Mouse (Mus musculus) Patski (cell line): ENCODE measurements at regions not wholly inside any gene's neighbourhood (a gene's known extent, or its start where the extent isn't known, plus 50 kb on each side); places are given as distances from the start of the nearest gene placed in this dataset.

ENCODE experiments used
- ATAC-seq: fragments of 100-300 bp; one replicate; pipeline ENCODE4 v1.8.0; 2021
- CTCF ChIA-PET: fragments of 350-600 bp; sonication (Branson Sonifier 250); formaldehyde crosslinking; loops from one replicate; lab custom pipeline; 2022; ENCODE audit warnings: inconsistent platforms; lab: Charles Lee
- POLR2A ChIA-PET: fragments of 350-600 bp; sonication (Branson Sonifier 250); formaldehyde crosslinking; loops from one replicate; lab custom pipeline; 2022; ENCODE audit warnings: antibody characterized with exemption, inconsistent platforms; lab: Charles Lee
- DNase-seq: peaks from one replicate; pipeline ENCODE4 v3.0.0-alpha.2; 2011; ENCODE audit warnings: low read depth, low spot score
- H3K27me3 ChIP-seq: fragments of 371-371 bp; one replicate; pipeline ENCODE4 v1.5.1; 2021
- CTCF ChIP-seq: fragments of 100-300 bp; IDR thresholded peaks from one replicate; pipeline ENCODE4 v1.5.1; 2021
- in situ Hi-C: fragments of 300-500 bp; cut with MboI; formaldehyde crosslinking; loops from 3 replicates; pipeline ENCODE4 v1.11.1; 2018; ENCODE audit warnings: low pct_unique_long_range_greater_than_20kb, mixed read lengths

GRCm38 (mm10) chr4:12770131-12770780, 598.4 kb upstream of the Fam92a start:
- ChIA-PET CTCF (interaction anchor here (1.2 kb wide), 1 partner anchor 11 kb away, joined by 3 read pairs; no protein-coding TSS in a partner anchor), POLR2A (no interaction called here)
- no peaks in the 10 kb centered on the region for H3K27me3 ChIP-seq
- TF ChIP-seq CTCF, result no peak
- no peak for ATAC-seq
- in situ Hi-C loops, result no loop called here
- DNase-seq, result no peak

DNA sequence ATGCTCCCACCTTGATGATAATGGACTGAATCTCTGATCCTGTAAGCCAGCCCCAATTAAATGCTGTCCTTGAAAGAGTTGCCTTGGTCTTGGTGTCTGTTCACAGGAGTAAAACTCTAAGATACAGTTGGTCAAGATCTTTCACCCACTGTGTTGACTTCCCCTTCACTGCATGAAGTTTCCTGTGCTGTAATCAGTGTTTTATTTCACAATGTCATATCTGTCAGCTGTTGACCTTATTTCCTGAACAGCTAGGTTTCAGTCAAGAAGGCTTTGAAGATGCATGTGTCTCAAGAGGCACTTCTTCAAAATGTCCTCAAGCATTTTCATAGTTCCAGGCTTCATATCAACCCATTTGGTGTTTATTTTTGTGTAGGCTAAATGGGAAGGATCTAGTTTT, 597.3 kb upstream of the Fam92a start:
- in situ Hi-C loops, result no loop called here
- POLR2A ChIA-PET, result no interaction called here
- DNase-seq (no peak), ATAC-seq (no peak)
- no peak for TF ChIP-seq CTCF
- CTCF ChIA-PET, result no interaction called here
- H3K27me3 ChIP-seq, result no peaks in the 10 kb centered on the region

- DNase-seq, result no peak
- POLR2A ChIA-PET, result no interaction called here
- no peak for TF ChIP-seq CTCF
- H3K27me3 ChIP-seq, result no peaks in the 10 kb centered on the region
- in situ Hi-C loops, result no loop called here
- CTCF ChIA-PET, result no interaction called here
- no peak for ATAC-seq
Observed at GRCm38 (mm10) chr4:12766763-12767162, 594.9 kb upstream of the Fam92a start.

GRCm38 (mm10) chr4:12750817-12751216, 579.0 kb upstream of the Fam92a start:
- no peak for TF ChIP-seq CTCF
- ATAC-seq (no peak), DNase-seq (no peak)
- in situ Hi-C loops, result no loop called here
- ChIA-PET POLR2A (no interaction called here), CTCF (no interaction called here)
- no peaks in the 10 kb centered on the region for H3K27me3 ChIP-seq

DNA sequence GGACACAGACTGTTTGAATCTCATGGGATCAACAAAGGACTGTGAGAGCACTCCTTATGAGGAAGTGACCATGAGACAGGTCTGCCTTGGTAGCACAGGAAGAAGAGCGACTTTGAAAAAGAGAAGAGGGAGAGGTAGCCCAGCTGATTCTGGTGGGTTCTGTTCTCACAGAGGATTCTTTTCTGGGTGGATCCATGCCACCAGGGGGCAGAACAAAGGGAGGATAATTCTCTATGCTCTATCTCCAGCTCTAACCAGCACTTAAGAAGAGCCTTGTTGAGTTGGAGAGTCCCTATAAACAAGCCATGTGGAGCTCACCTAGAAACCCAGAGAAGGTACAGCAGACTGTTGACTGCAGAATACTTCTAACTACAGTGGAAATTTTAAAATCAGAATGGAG, 578.1 kb upstream of the Fam92a start:
- ATAC-seq, result no peak
- ChIA-PET POLR2A (no interaction called here), CTCF (no interaction called here)
- no peak for TF ChIP-seq CTCF
- H3K27me3 ChIP-seq, result no peaks in the 10 kb centered on the region
- in situ Hi-C loops, result no loop called here
- DNase-seq, result no peak

- ChIA-PET CTCF (no interaction called here), POLR2A (no interaction called here)
- in situ Hi-C loops, result no loop called here
- no peak for TF ChIP-seq CTCF
- ATAC-seq, result no peak
- DNase-seq, result no peak
- H3K27me3 ChIP-seq, result no peaks in the 10 kb centered on the region
Observed at GRCm38 (mm10) chr4:12743714-12744327, 572.0 kb upstream of the Fam92a start.

- no peak for TF ChIP-seq CTCF
- no peak for DNase-seq
- no peaks in the 10 kb centered on the region for H3K27me3 ChIP-seq
- POLR2A ChIA-PET, result no interaction called here
- in situ Hi-C loops, result no loop called here
- CTCF ChIA-PET, result no interaction called here
- no peak for ATAC-seq
Observed at GRCm38 (mm10) chr4:12736411-12736810, 564.6 kb upstream of the Fam92a start.

GRCm38 (mm10) chr4:12700189-12700588, 528.4 kb upstream of the Fam92a start:
- ATAC-seq (no peak), DNase-seq (no peak)
- TF ChIP-seq CTCF, result no peak
- H3K27me3 ChIP-seq, result no peaks in the 10 kb centered on the region
- POLR2A ChIA-PET, result no interaction called here
- CTCF ChIA-PET, result no interaction called here
- in situ Hi-C loops, result no loop called here

GRCm38 (mm10) chr4:12677814-12678213, 506.0 kb upstream of the Fam92a start:
- ChIA-PET POLR2A (no interaction called here), CTCF (interaction anchor here (0.7 kb wide), 1 partner anchor 14 kb away, joined by 3 read pairs; no protein-coding TSS in a partner anchor)
- in situ Hi-C loops, result no loop called here
- H3K27me3 ChIP-seq, result no peaks in the 10 kb centered on the region
- DNase-seq, result no peak
- ATAC-seq, result no peak
- TF ChIP-seq CTCF, result no peak

- no peaks in the 10 kb centered on the region for H3K27me3 ChIP-seq
- ChIA-PET CTCF (no interaction called here), POLR2A (no interaction called here)
- TF ChIP-seq CTCF, result no peak
- no peak for DNase-seq
- in situ Hi-C loops, result no loop called here
- ATAC-seq, result no peak
Observed at GRCm38 (mm10) chr4:12671399-12671798, 499.6 kb upstream of the Fam92a start.

DNA sequence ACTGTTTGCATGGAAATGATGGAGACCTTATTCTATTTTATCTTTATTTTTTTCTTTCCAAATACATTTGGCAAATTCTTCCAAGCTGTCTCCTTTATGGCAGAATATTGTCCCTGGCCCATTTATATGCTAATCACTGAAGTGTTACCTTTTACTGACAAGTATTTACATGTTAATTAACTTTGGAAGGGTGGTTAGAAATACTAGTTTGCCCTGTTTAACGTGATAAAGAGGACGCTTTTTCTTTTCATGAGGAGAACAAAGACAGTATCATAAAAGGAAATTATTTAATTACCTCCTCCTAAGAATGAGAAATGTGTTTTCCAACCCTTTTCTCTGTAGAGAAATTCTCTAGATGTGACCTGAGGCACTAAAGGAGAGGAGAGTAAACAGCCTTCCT, 491.4 kb upstream of the Fam92a start:
- H3K27me3 ChIP-seq, result no peaks in the 10 kb centered on the region
- ChIA-PET CTCF (interaction anchor here (0.9 kb wide), 1 partner anchor 14 kb away, joined by 3 read pairs; no protein-coding TSS in a partner anchor), POLR2A (no interaction called here)
- TF ChIP-seq CTCF, result no peak
- ATAC-seq, result no peak
- in situ Hi-C loops, result no loop called here
- no peak for DNase-seq
